Mouse (Mus musculus): Measurements from ENCODE around the gene Gm4779. TPM values are rescaled to one million over a fixed set of nuclear protein-coding genes. Genes with fewer than 3 reads are reported as not detected.

Gm4779 gene
- polyA plus RNA-seq, 1 experiment from 2014 or later, result 0.16 TPM

DNA sequence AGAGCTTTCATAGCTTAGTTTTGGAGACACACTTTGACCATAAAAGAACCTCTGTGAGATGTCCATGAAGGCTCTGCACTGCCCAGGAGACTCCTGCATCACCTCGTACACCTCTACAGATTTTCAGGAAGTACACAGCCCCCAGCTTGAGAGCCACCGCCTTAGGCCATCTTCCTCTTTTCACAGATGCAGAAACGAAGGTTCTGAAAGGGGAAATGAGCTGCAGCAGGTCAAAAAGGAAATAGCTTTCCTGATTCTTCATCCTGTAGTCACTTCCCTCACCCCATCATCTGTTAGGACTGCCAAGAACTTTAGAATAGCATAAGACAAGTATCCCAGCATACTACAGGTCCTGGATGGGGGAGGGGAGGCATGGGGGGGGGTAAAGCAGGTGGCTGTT lies 23.9 kb downstream of the Gm4779 start:
- TF ChIP-seq EP300 (IDR thresholded peaks at IDR 0.05; ENCODE audit: low read depth) (no peak), CTCF (IDR thresholded peaks at IDR 0.05; ENCODE audit: low read depth) (no peak)
- no peaks in the 10 kb centered on the region for H3K9me3 ChIP-seq (ENCODE audit: low read length)
- H3K4me2 ChIP-seq (ENCODE audit: low read depth, low read length), result no peak overlapping the region
- H3K27ac ChIP-seq (ENCODE audit: low read depth), result no peak overlapping the region
- WGBS (ENCODE audit: insufficient replicate concordance), result 24% methylated on average over 3 of the region's 3 CpGs
- H3K9ac ChIP-seq (replicated peaks), result no peak overlapping the region
- no peaks in the 10 kb centered on the region for H3K4me1 ChIP-seq (ENCODE audit: insufficient read depth)
- H3K27me3 ChIP-seq (ENCODE audit: insufficient read depth, low read length), result no peaks in the 10 kb centered on the region
- DNase-seq, result no peak
- no peak overlapping the region for H3K4me3 ChIP-seq (ENCODE audit: low read depth, low read length)
- ATAC-seq, result no peak
- no peaks in the 10 kb centered on the region for H3K36me3 ChIP-seq (replicated peaks; ENCODE audit: insufficient read depth, low read length)

DNA sequence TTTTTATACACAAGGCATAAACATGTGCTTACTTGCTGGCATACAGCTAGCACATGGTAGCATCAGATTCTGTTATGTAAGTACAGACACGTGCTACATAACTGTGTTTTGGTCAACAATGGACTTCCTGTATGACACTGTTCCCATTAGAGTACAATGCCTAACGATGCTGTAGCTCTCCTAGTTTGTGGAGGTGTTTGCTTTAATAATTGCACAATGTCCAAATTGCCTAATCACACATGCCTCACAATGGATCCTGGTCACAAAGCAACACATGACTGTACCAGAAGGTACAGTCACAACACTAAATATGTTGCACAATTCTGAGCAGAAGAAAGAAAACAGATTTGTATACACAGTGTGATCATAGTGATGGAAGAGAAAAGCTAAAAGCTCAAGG lies 24.7 kb downstream of the Gm4779 start:
- no peak overlapping the region for H3K9ac ChIP-seq (replicated peaks)
- 44% methylated on average over 2 of the region's 2 CpGs for whole genome bisulfite sequencing (ENCODE audit: insufficient replicate concordance)
- peak; percentile 77 for ATAC-seq
- TF ChIP-seq CTCF (IDR thresholded peaks at IDR 0.05; ENCODE audit: low read depth), result no peak
- peak; percentile 42; the same call in 1 of the 2 replicates for TF ChIP-seq EP300 (IDR thresholded peaks at IDR 0.05; ENCODE audit: low read depth)
- no peak overlapping the region for H3K27ac ChIP-seq (ENCODE audit: low read depth)
- no peak overlapping the region for H3K4me2 ChIP-seq (ENCODE audit: low read depth, low read length)
- H3K27me3 ChIP-seq (ENCODE audit: insufficient read depth, low read length), result no peaks in the 10 kb centered on the region
- no peak for DNase-seq
- no peaks in the 10 kb centered on the region for H3K4me1 ChIP-seq (ENCODE audit: insufficient read depth)
- no peak overlapping the region for H3K4me3 ChIP-seq (ENCODE audit: low read depth, low read length)
- H3K9me3 ChIP-seq (ENCODE audit: low read length), result no peaks in the 10 kb centered on the region
- no peaks in the 10 kb centered on the region for H3K36me3 ChIP-seq (replicated peaks; ENCODE audit: insufficient read depth, low read length)

DNA sequence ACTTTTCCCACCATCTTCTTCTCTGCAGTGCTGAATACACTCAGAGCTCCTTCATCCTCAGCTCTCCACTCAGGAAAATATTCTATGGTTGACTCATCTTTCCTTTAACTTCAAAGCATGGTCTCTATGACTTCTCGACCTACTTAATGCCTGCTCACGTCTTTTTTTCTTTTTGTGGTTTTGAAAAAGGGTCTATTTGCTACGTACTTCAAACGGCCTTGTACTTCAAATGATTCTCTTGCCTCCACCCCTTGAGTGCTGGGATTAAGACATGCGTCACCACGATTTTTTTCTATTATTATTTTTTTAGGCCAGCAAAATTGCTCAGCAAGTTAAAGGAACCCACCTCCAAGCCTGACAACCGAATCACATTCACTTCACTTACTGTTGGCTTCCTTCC lies 26.9 kb downstream of the Gm4779 start:
- Histone ChIP-seq H3K27ac (ENCODE audit: low read depth) (no peak overlapping the region), H3K4me3 (ENCODE audit: low read depth, low read length) (no peak overlapping the region), H3K27me3 (ENCODE audit: insufficient read depth, low read length) (no peaks in the 10 kb centered on the region), H3K36me3 (replicated peaks; ENCODE audit: insufficient read depth, low read length) (no peaks in the 10 kb centered on the region), H3K9ac (replicated peaks) (no peak overlapping the region), H3K4me1 (ENCODE audit: insufficient read depth) (no peaks in the 10 kb centered on the region), H3K4me2 (ENCODE audit: low read depth, low read length) (no peak overlapping the region), H3K9me3 (ENCODE audit: low read length) (no peaks in the 10 kb centered on the region)
- DNase-seq (no peak), ATAC-seq (no peak)
- WGBS (ENCODE audit: insufficient replicate concordance), result 40% methylated on average over 7 of the region's 7 CpGs
- TF ChIP-seq EP300 (IDR thresholded peaks at IDR 0.05; ENCODE audit: low read depth), result no peak
- no peak for TF ChIP-seq CTCF (IDR thresholded peaks at IDR 0.05; ENCODE audit: low read depth)

DNA sequence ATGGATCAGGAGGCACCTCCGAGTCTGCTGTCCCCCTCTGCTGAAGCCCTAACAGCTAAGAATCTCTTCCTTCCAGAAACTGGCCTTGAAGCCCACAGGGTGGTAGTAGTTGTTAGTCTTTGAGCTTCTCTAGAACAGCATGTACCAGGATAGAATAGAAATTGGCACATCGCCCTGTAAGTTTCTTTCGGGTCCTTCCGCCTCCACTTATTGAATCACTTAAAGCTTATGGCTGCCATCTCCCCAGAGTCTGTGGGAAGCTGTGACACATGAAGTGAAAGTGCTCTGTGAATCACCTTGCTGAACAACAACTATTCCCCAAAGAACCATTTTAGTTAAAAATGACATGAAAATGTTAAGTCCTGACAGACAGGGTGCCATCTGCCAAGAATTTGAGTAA lies 29.1 kb downstream of the Gm4779 start:
- H3K27me3 ChIP-seq (ENCODE audit: insufficient read depth, low read length), result no peaks in the 10 kb centered on the region
- 79% methylated on average over 4 of the region's 4 CpGs for WGBS (ENCODE audit: insufficient replicate concordance)
- no peak overlapping the region for H3K9ac ChIP-seq (replicated peaks)
- no peaks in the 10 kb centered on the region for H3K4me1 ChIP-seq (ENCODE audit: insufficient read depth)
- DNase-seq (no peak), ATAC-seq (no peak)
- H3K27ac ChIP-seq (ENCODE audit: low read depth), result no peak overlapping the region
- H3K36me3 ChIP-seq (replicated peaks; ENCODE audit: insufficient read depth, low read length), result no peaks in the 10 kb centered on the region
- H3K4me3 ChIP-seq (ENCODE audit: low read depth, low read length), result no peak overlapping the region
- no peak for TF ChIP-seq EP300 (IDR thresholded peaks at IDR 0.05; ENCODE audit: low read depth)
- no peak for TF ChIP-seq CTCF (IDR thresholded peaks at IDR 0.05; ENCODE audit: low read depth)
- no peak overlapping the region for H3K4me2 ChIP-seq (ENCODE audit: low read depth, low read length)
- H3K9me3 ChIP-seq (ENCODE audit: low read length), result no peaks in the 10 kb centered on the region

DNA sequence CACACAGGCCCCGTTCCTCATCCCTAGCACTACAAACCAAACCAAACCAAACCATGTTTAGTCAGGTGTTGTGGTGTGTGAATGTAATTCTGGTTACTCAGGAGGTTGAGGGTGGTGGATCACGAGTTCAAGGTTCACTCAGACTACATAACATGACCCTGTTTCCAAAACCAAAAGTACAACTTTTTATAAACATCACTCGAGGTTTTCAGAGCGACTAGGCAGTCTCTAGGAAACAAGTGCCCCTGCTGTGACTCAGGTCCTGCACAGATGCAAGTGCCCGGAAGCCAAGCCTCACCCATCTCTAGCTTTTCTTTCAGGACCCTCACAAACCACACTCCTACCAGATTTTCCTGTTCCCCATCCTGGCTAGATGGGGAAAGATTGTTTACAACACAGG lies 29.6 kb downstream of the Gm4779 start:
- no peaks in the 10 kb centered on the region for H3K4me1 ChIP-seq (ENCODE audit: insufficient read depth)
- no peaks in the 10 kb centered on the region for H3K27me3 ChIP-seq (ENCODE audit: insufficient read depth, low read length)
- TF ChIP-seq CTCF (IDR thresholded peaks at IDR 0.05; ENCODE audit: low read depth) (no peak), EP300 (IDR thresholded peaks at IDR 0.05; ENCODE audit: low read depth) (no peak)
- H3K4me2 ChIP-seq (ENCODE audit: low read depth, low read length), result no peak overlapping the region
- H3K9ac ChIP-seq (replicated peaks), result no peak overlapping the region
- H3K27ac ChIP-seq (ENCODE audit: low read depth), result no peak overlapping the region
- no peaks in the 10 kb centered on the region for H3K9me3 ChIP-seq (ENCODE audit: low read length)
- no peak overlapping the region for H3K4me3 ChIP-seq (ENCODE audit: low read depth, low read length)
- H3K36me3 ChIP-seq (replicated peaks; ENCODE audit: insufficient read depth, low read length), result no peaks in the 10 kb centered on the region
- no peak for ATAC-seq
- DNase-seq, result no peak
- WGBS (ENCODE audit: insufficient replicate concordance), result 49% methylated on average over 5 of the region's 5 CpGs

DNA sequence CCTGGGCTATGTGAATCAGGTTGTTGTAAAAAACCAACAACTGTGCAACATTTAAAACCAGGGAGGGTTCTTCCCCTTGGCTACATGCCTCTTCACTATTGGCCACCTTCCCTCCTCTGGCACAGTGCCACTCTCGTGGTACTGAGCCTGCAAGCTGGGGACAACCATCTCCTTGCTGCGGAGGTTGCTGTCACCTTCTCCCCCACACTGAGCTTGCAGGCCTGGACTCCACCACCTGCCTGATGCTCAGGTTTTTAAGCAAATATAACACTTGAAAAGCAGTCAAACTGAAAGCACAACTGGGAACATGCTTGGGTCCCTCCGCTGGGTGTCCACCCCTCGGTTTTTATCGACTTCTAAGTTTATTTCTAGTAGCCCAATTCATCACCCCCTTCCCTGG lies 39.7 kb downstream of the Gm4779 start:
- no peak overlapping the region for H3K9ac ChIP-seq (replicated peaks)
- no peaks in the 10 kb centered on the region for H3K36me3 ChIP-seq (replicated peaks; ENCODE audit: insufficient read depth, low read length)
- DNase-seq, result no peak
- ATAC-seq, result no peak
- H3K4me1 ChIP-seq (ENCODE audit: insufficient read depth), result no peaks in the 10 kb centered on the region
- H3K4me3 ChIP-seq (ENCODE audit: low read depth, low read length), result no peak overlapping the region
- no peaks in the 10 kb centered on the region for H3K9me3 ChIP-seq (ENCODE audit: low read length)
- no peaks in the 10 kb centered on the region for H3K27me3 ChIP-seq (ENCODE audit: insufficient read depth, low read length)
- no peak overlapping the region for H3K4me2 ChIP-seq (ENCODE audit: low read depth, low read length)
- H3K27ac ChIP-seq (ENCODE audit: low read depth), result no peak overlapping the region
- WGBS (ENCODE audit: insufficient replicate concordance), result 67% methylated on average over 5 of the region's 5 CpGs
- no peak for TF ChIP-seq EP300 (IDR thresholded peaks at IDR 0.05; ENCODE audit: low read depth)
- TF ChIP-seq CTCF (IDR thresholded peaks at IDR 0.05; ENCODE audit: low read depth), result no peak

DNA sequence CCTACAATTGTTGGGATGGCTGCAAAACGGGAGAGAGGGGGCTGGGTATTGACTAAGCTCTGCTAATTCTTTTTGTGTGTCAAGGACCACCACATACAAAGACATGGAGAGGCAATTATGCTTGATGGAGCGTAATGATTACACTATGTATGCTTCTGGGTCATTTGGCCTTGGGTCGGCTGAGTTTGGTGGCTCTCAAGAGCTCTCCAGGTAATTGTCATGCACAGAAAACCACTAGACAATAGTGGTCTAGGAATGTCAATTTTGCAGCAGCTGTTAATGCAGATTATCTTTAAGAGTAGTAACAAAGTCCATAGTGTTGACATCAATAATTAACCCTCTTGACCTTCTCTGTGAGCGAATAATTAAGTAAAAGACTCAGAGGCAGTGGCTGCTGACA lies 44.1 kb downstream of the Gm4779 start:
- no peaks in the 10 kb centered on the region for H3K36me3 ChIP-seq (replicated peaks; ENCODE audit: insufficient read depth, low read length)
- no peaks in the 10 kb centered on the region for H3K9me3 ChIP-seq (ENCODE audit: low read length)
- H3K27ac ChIP-seq (ENCODE audit: low read depth), result no peak overlapping the region
- no peak overlapping the region for H3K4me2 ChIP-seq (ENCODE audit: low read depth, low read length)
- H3K27me3 ChIP-seq (ENCODE audit: insufficient read depth, low read length), result no peaks in the 10 kb centered on the region
- no peak overlapping the region for H3K9ac ChIP-seq (replicated peaks)
- ATAC-seq (no peak), DNase-seq (no peak)
- TF ChIP-seq CTCF (IDR thresholded peaks at IDR 0.05; ENCODE audit: low read depth), result no peak
- no peak for TF ChIP-seq EP300 (IDR thresholded peaks at IDR 0.05; ENCODE audit: low read depth)
- 73% methylated on average over 4 of the region's 4 CpGs for WGBS (ENCODE audit: insufficient replicate concordance)
- no peak overlapping the region for H3K4me3 ChIP-seq (ENCODE audit: low read depth, low read length)
- H3K4me1 ChIP-seq (ENCODE audit: insufficient read depth), result no peaks in the 10 kb centered on the region

Data from liver, postnatal 0 days (tissue).